Mouse (Mus musculus): Measurements from ENCODE around the gene Grip1. TPM values are rescaled to one million over a fixed set of nuclear protein-coding genes. Genes with fewer than 3 reads are reported as not detected.

Gene Grip1
- total RNA-seq, 2 experiments from 2014 or later, result 20.3 to 22.2 TPM

- H3K27ac ChIP-seq, result no peak overlapping the region
- DNase-seq (ENCODE audit: extremely low spot score in 1 of 2, low spot score in 2 of 2), result no peak
- intact Hi-C loops (cut with DNase I), result no loop called here
Observed at GRCm38 (mm10) chr10:119823691-119824090, 370.1 kb downstream of the Grip1 start.

DNA sequence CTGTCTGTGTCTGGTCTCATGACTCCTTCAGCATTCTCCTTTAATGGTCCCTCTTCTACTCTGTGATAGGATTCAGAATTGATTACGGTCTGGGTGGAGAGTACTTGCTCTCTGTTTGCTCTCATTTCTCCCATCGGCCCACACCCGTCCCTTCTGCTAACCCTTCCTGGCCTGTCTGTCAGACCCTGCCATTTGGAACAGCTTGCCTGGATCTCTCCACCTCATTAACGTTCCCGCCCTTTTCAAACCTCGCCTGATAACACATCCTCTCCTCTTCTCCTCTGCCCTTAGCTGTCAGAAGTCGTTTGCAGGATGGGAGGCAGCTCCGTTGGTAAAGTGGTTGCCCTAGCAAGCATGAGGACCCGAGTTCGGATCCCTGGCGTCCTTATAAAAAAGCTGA is 370.9 kb downstream of the Grip1 start:
- no peak for DNase-seq (ENCODE audit: extremely low spot score in 1 of 2, low spot score in 2 of 2)
- H3K27ac ChIP-seq, result no peak overlapping the region
- intact Hi-C loops (cut with DNase I), result no loop called here
- no peak for TF ChIP-seq CTCF (IDR thresholded peaks at IDR 0.05)
- no peak overlapping the region for H3K4me3 ChIP-seq

More at GRCm38 (mm10) chr10:119823691-119824090, 370.1 kb downstream of the Grip1 start:
- H3K4me3 ChIP-seq, result no peak overlapping the region
- TF ChIP-seq CTCF (IDR thresholded peaks at IDR 0.05), result no peak

DNA sequence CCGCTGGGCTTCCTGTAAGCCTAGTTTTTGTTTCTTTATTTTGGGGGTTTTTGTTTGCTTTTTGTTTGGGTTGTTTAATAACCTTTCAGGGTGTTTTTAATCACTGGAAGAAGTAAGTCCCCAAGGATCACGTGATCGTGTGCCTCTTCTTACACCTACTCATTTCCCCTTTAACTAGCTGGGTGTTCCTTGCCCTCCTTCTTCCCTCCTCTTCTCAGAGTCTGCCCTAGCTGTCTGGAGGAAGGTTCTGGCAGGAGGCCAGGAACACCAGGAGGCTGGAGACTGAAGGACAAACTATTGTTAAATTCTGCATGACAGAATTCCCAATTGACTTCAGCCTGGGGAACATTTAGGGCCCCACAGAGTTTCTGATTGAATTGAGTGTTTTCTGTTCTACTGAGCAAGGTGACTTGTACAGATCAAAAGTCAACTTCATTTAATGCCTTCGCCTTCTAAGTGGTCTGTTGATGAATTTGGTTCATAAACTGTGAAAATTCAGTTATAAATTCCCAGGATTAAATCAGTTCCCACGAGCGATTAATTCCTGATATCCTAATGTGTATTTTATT is 376.8 kb downstream of the Grip1 start:
- TF ChIP-seq CTCF (IDR thresholded peaks at IDR 0.05), result no peak
- intact Hi-C loops (cut with DNase I), result no loop called here
- no peak overlapping the region for H3K4me3 ChIP-seq
- DNase-seq (ENCODE audit: extremely low spot score in 1 of 2, low spot score in 2 of 2), result no peak
- no peak overlapping the region for H3K27ac ChIP-seq

DNA sequence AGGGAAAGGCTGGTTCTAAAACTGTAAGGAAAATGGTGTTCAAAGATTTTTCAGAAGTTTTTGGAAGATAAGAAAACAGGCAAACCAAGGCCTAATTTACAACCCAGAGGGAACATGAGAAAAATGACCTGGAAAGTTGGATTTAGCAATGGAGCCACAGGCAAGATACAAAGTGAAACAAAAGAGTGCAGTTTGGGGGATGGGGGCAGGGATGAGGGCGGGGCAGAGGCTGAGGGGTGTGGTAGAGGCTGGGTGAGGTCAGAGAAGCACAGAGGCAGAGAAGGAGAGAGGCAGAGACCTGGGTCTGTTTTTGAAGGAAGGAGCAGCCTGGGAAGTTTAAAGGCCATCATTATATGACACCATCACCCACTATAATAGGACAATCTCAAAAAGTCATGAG is 377.5 kb downstream of the Grip1 start:
- no peak for DNase-seq (ENCODE audit: extremely low spot score in 1 of 2, low spot score in 2 of 2)
- no peak overlapping the region for H3K4me3 ChIP-seq
- no peak overlapping the region for H3K27ac ChIP-seq
- intact Hi-C loops (cut with DNase I), result no loop called here
- TF ChIP-seq CTCF (IDR thresholded peaks at IDR 0.05), result no peak

DNA sequence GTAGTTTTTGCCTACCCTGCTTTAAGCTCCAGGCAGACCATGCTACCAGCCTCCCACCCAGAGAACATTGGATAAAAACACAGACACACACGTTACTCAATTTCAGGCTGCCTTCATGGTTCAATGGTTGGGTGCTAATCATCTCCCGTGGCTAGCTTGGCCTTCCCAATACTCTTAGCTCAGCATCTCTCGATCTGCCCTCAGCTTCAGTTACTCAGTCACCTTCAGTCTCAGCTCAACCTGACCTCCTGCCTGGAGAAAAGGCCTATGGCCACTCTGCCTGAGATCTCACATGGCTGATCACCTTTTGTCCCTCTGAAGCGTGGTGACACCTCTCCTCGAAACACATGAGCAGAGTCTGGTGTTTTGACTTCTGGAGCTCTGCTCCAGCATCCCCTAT is 379.7 kb downstream of the Grip1 start:
- no peak overlapping the region for H3K4me3 ChIP-seq
- no peak for TF ChIP-seq CTCF (IDR thresholded peaks at IDR 0.05)
- no peak overlapping the region for H3K27ac ChIP-seq
- no peak for DNase-seq (ENCODE audit: extremely low spot score in 1 of 2, low spot score in 2 of 2)
- intact Hi-C loops (cut with DNase I), result no loop called here

DNA sequence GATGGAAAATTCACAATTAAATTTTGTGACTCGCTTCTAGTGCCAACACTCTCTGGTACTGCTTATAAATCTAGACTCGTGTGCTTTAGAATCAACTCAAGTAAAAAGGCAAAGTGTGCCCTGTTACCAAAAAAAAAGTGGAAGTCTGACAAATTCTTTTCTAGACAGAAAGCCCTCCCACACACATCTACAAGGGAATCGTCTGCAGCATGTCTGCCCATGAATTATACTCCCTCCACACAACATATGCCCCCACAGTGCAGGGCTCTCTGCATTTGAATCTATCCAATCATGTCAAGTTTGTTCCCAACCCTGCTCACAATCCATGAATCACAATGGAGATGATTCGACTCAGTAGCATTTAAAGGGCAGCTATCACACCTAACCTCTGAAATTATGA is 380.5 kb downstream of the Grip1 start:
- TF ChIP-seq CTCF (IDR thresholded peaks at IDR 0.05), result no peak
- intact Hi-C loops (cut with DNase I), result loop anchor here (2.0 kb wide), 1 partner anchor 39 kb away; no protein-coding TSS in a partner anchor
- Histone ChIP-seq H3K27ac (no peak overlapping the region), H3K4me3 (no peak overlapping the region)
- DNase-seq (ENCODE audit: extremely low spot score in 1 of 2, low spot score in 2 of 2), result peak in 1 of 2 experiments; percentile 37

- intact Hi-C loops (cut with DNase I), result no loop called here
- no peak overlapping the region for H3K27ac ChIP-seq
- no peak for TF ChIP-seq CTCF (IDR thresholded peaks at IDR 0.05)
- H3K4me3 ChIP-seq, result no peak overlapping the region
- no peak for DNase-seq (ENCODE audit: extremely low spot score in 1 of 2, low spot score in 2 of 2)
Observed at GRCm38 (mm10) chr10:119839645-119840044, 386.0 kb downstream of the Grip1 start.

- Histone ChIP-seq H3K27ac (no peak overlapping the region), H3K4me3 (no peak overlapping the region)
- no peak for TF ChIP-seq CTCF (IDR thresholded peaks at IDR 0.05)
- intact Hi-C loops (cut with DNase I), result no loop called here
- DNase-seq (ENCODE audit: extremely low spot score in 1 of 2, low spot score in 2 of 2), result no peak
Observed at GRCm38 (mm10) chr10:119842004-119842403, 388.4 kb downstream of the Grip1 start.

DNA sequence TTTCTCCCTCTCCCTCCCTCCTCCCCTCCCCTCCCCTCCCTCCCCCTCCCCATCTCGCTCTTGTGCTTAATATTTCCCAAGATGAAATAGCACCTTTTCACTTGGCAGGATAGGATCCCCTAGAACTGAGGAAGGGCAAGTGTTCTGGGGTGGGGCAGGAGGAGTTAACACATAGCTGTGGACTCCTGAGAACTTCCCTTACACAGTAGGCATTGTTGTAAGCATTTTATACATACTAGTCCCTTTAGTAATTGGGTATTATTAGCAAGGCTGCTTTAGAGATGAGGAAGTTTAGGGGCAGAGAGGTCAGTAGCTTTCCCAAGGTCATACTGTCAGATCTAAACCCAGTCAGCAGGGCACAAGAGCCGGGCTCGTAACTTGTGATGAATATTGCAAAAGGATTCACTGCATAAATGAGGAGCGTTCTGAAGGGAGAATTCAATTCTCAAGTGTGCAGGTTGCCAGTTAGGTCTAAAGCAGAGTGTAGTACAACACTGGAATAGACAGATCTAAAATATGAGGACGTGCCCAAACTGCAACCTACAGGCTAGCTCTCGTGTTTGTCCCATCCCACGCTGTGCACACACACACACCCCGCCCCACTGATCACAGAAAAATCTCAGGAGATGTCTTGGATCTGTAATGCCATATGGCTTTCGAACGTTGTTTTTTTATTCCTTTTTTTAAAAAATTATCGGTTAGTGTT is 392.2 kb downstream of the Grip1 start:
- intact Hi-C loops (cut with DNase I), result no loop called here
- TF ChIP-seq CTCF (IDR thresholded peaks at IDR 0.05), result no peak
- no peak for DNase-seq (ENCODE audit: extremely low spot score in 1 of 2, low spot score in 2 of 2)
- Histone ChIP-seq H3K4me3 (no peak overlapping the region), H3K27ac (no peak overlapping the region)

GRCm38 (mm10) chr10:119851594-119851993 is 398.0 kb downstream of the Grip1 start:
- H3K4me3 ChIP-seq, result no peak overlapping the region
- no peak for TF ChIP-seq CTCF (IDR thresholded peaks at IDR 0.05)
- DNase-seq (ENCODE audit: extremely low spot score in 1 of 2, low spot score in 2 of 2), result no peak
- intact Hi-C loops (cut with DNase I), result no loop called here
- H3K27ac ChIP-seq, result no peak overlapping the region

DNA sequence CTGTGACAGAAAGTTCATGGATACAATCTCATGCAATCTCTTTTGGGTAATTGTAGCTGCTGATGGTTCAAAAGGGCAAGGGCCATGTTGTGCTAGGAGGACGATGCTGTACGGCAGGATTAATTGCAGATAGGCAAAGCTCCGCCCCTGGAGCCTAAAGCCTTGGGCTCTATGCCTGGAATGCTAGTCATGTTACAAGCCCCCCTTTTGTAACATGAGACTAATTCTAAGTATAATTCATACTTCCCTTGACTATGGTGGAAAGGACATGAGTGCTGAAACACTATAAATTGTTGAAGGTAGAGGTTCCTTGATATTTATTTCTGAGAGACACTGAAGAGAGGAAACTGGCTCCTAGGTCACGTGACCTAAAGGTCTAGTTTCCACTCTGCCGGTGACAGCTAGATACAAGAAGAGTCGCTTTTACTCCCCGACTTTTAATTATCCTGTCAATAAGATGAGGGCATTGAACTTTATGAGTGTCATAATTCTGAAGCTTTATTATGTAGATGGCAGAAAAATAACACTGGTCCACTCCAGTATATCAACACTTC is 399.0 kb downstream of the Grip1 start:
- H3K4me3 ChIP-seq, result no peak overlapping the region
- DNase-seq (ENCODE audit: extremely low spot score in 1 of 2, low spot score in 2 of 2), result no peak
- H3K27ac ChIP-seq, result no peak overlapping the region
- no peak for TF ChIP-seq CTCF (IDR thresholded peaks at IDR 0.05)
- intact Hi-C loops (cut with DNase I), result no loop called here

DNA sequence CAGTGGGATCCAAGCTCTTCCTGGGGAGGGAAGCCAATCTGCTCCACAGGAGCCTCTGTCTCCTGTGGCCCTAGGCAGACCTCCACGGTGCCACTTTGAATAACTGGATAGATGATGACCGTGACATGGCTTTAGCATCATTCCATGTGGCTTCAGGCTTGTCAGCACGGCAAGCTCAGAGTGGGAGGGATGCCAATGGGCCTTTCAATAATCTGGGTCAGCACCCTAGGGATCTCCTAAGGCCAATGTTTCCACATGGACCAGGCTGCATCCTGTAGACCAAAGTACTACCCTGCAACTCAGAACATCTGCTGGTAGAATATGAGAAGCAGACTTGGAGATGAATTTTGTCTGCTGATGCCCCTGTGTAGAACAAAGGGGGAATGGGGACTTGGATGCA is 414.1 kb downstream of the Grip1 start:
- TF ChIP-seq CTCF (IDR thresholded peaks at IDR 0.05), result no peak
- no peak for DNase-seq (ENCODE audit: extremely low spot score in 1 of 2, low spot score in 2 of 2)
- H3K27ac ChIP-seq, result no peak overlapping the region
- intact Hi-C loops (cut with DNase I), result loop anchor here (5.0 kb wide), 1 partner anchor 65 kb away; no protein-coding TSS in a partner anchor
- H3K4me3 ChIP-seq, result no peak overlapping the region

Measured in left cerebral cortex, adult 2 months (tissue).